Mouse (Mus musculus): Measurements from ENCODE around the gene Fam122c.

Fam122c gene

DNA sequence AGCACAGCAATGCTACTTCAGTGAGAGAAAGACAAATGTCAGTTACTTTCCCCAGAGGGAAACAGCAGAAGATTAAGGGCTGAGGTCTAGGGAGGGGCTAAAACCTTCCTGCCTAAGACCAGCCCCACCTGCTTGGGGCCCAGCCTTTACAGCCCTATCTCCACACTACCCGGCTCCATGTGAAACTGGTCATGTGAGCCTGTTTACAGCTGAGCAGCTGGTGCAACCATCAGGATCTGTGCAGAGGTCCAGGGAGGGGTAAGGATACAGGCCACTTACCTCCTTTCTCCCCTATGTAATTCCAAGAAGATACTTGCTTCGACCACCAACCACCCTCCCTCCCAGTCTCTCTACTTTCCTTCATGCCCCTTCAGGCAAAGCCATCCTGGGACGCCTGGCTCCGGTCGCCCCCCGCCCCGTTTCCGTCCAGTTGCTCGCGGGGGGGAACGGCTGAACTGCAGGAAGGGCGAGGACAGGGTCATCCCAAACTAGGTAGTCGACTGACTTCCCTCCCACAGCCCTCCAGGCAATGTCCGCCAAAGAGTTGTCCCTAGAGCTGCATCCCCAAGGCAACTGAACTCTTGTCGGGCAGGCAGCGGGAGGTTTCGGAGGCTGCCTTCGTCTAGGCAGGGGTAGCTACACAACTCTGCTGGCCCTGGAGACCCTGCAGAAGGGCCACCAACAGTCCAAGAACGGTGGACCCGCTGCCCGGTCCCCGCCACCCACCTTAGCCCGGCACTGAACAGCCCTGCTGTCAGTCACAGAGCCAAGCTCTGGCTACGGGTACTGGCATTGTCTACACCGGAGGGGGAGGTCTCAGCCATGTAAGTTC, 96.5 kb downstream of the Fam122c start:
- in situ Hi-C loops (cut with MboI, MseI) = no loop called here

DNA sequence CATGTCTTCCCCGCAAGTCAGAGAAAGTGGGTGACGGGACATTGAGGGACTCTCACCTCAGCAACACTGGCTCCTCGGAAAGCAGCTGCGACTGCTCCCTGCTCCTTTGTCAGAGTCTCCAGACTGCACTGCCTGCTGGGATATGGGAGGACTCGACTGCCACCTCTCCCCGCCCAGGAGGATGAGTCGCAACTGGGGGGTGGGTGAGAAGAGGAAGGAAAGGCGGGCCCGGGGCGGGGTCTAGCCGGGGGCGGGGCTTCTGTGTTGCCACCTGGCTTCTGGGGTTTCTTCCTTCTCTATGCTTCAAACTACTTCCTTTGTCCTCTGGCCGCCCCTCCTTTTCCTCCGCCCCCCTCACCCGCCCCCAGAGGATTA, 97.1 kb downstream of the Fam122c start, which contains the start of gene Mospd1:
TSS of gene Mospd1 (minus strand) at position 137 of the 375 bp plus-strand sequence.
- in situ Hi-C loops (cut with MboI, MseI) = no loop called here
